Mouse (Mus musculus) bone marrow macrophage, adult 2 months (primary cell): ENCODE measurements at regions not wholly inside any gene's neighbourhood (a gene's known extent, or its start where the extent isn't known, plus 50 kb on each side); places are given as distances from the start of the nearest gene placed in this dataset.

ENCODE experiments used
- CTCF ChIP-seq: IDR thresholded peaks from 2 replicates; pipeline ENCODE4 v1.5.1; 2012; ENCODE audit warnings: low read depth, mild to moderate bottlenecking, low read length, moderate library complexity
- POLR2A ChIP-seq: IDR thresholded peaks from 2 replicates; pipeline ENCODE4 v1.6.1; 2012; ENCODE audit warnings: mild to moderate bottlenecking, low read depth, low read length, borderline replicate concordance

GRCm38 (mm10) chr10:23715511-23715910 is 71.6 kb downstream of the Rps12 start:
- no peak for TF ChIP-seq CTCF
- TF ChIP-seq POLR2A = no peak
